Mouse (Mus musculus) macrophage (primary cell): Measurements from ENCODE around the gene Cplx3. TPM values are rescaled to one million over a fixed set of nuclear protein-coding genes. Genes with fewer than 3 reads are reported as not detected.

Source experiments
- H3K27ac ChIP-seq: fragments of 350-480 bp; formaldehyde crosslinking; 2 replicates; pipeline ENCODE4 v1.9.0; 2021
- H3K36me3 ChIP-seq: fragments of 350-480 bp; formaldehyde crosslinking; 2 replicates; pipeline ENCODE4 v1.9.0; 2021; ENCODE audit errors: inconsistent target
- H3K4me3 ChIP-seq: fragments of 350-480 bp; formaldehyde crosslinking; 2 replicates; pipeline ENCODE4 v1.9.0; 2021; ENCODE audit errors: inconsistent target
- H3K79me2 ChIP-seq: fragments of 350-480 bp; formaldehyde crosslinking; 2 replicates; pipeline ENCODE4 v1.9.0; 2021; ENCODE audit errors: inconsistent target
- WGBS: methylation state at CpG from one replicate; pipeline ENCODE4 v1.1.7; 2026; ENCODE audit warnings: inconsistent platforms; ENCODE audit not compliant: missing documents; 5-methylcytosine and 5-hydroxymethylcytosine counted together
- polyA plus RNA-seq: library from polyadenylated mRNA; stranded (reverse); fragments of 250-400 nt; gene quantifications from 3 replicates; pipeline ENCODE4 v1.2.4, GENCODE M21; 2018; ENCODE audit warnings: inconsistent platforms

The Cplx3 gene
- polyA plus RNA-seq, 1 experiment from 2014 or later, result not detected

DNA sequence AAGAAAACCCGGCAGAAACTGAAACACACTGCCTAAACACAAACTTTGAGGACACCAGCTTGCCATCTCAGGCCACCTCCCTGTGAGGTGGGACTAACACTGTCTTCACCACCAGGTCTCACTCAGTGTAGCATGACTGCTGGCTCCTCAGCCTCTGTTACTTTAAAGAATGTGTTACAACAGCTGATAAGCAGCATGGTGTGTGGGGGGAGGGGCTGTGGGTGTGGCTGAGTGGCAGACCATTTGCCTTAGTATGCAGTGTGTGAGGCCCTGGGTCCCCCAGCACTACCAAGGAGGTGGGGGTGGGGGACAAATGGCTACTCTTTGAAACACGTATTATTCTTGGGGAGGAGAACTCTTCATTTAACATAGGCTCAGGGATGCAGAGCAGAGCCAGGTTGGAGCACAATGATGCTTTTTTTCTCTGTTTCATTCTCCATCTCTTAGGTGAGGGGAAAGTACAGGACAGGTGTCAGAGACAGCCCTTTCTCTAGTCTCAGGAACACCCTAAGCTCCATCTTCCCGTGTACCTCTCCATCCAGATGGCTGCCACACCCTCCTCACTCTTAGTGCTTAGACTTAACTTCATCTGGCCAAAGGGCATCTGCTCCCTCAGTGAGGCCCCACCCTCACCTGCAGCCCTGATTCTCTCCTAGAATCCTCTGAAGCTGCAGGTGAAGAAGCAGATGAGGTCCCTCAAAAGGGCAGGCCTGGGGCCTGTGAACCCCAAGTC, 5.3 kb downstream of the Cplx3 start:
- Histone ChIP-seq H3K4me3 (no peak overlapping the region), H3K27ac (no peak overlapping the region), H3K79me2 (no peaks in the 10 kb centered on the region), H3K36me3 (no peaks in the 10 kb centered on the region)
- 39% methylated on average over 3 of the region's 3 CpGs for WGBS

- H3K79me2 ChIP-seq, result no peaks in the 10 kb centered on the region
- 83% methylated on average over 6 of the region's 8 CpGs for WGBS
- no peak overlapping the region for H3K4me3 ChIP-seq
- H3K36me3 ChIP-seq, result peaks cover 15% of the 10 kb centered on the region
- no peak overlapping the region for H3K27ac ChIP-seq
Observed at GRCm38 (mm10) chr9:57598851-57599563, 7.1 kb downstream of the Cplx3 start.

DNA sequence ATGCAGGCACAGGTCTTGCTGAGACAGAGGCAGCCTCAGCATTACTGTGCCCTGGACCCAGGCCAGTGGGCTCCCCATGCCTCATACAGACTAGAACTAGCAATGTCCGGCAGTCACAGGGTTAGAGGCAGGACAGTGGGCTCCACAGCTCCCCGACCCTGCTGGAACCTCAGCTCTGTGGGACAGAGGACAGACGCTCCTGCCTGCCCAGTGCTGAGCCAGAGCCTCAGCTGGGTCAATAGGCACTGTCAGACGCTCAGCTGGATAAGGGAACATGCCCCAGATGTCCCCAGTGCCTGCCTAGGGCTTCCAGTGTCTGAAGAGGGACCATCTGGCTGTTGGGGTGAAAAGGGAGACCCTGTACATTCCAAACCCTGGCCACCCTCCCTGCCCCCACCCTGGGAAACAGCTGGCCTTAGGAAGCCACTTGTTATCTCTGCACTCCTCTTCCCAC, 8.1 kb downstream of the Cplx3 start:
- Histone ChIP-seq H3K36me3 (peaks cover 25% of the 10 kb centered on the region), H3K79me2 (no peaks in the 10 kb centered on the region), H3K27ac (no peak overlapping the region), H3K4me3 (no peak overlapping the region)
- 72% methylated on average over 4 of the region's 4 CpGs for WGBS

DNA sequence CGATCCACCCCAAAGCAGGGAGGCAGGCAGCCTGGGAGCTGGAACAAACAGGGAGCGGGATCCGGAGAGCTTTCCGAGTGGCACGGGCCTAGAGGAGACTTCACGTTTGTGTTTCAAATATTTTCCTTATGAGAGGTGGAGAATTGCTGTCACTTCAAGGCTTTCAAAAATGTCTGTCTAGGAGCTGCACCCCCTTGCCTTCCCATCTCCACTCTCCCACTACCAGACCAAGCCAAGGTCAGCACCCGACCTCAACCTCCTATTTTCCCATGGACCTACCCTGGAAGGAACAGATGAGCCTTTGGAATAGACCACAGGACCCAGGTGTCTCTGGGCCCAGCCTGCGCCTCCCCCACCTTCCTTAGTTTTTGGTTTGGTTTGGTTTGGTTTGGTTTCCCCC, 8.8 kb downstream of the Cplx3 start:
- Histone ChIP-seq H3K27ac (no peak overlapping the region), H3K36me3 (peaks cover 32% of the 10 kb centered on the region), H3K79me2 (no peaks in the 10 kb centered on the region), H3K4me3 (no peak overlapping the region)
- 89% methylated on average over 6 of the region's 8 CpGs for WGBS

GRCm38 (mm10) chr9:57594174-57594509, 11.9 kb downstream of the Cplx3 start:
- Histone ChIP-seq H3K36me3 (peaks cover 40% of the 10 kb centered on the region), H3K79me2 (no peaks in the 10 kb centered on the region), H3K4me3 (no peak overlapping the region), H3K27ac (no peak overlapping the region)
- WGBS, result 93% methylated on average over 9 of the region's 9 CpGs

DNA sequence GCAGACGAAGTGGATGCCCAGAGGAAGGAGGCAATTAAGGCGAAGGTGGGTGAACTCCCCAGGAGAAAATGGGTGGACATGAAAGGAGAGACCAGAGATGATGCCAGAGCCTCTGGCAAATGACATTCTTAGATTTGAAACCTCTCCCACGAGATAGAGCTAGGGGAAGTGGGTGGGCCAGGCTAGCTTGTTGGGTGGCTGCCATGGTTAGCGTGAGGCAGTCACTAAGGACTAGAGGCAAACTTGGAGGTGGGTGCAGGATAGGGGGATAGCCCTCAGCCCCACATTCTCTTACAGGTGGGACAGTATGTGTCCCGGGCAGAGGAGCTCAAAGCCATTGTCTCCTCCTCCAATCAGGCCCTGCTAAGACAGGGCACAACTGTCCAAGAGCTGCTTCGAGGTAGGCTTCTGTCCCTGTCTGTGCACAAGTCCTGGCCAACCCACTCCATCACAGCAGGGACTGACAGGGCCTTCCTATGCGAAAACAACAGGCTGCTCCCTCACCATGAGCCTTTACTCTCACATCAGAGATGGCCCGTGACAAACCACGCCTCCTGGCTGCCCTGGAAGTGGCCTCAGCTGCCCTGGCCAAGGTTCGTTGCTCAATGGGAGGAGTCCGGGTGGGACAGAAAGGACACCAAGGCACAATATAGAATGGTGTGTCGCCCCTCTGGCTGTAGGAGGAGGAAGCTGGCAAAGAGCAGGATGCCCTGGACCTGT, 12.5 kb downstream of the Cplx3 start:
- WGBS, result 91% methylated on average over 12 of the region's 12 CpGs
- H3K27ac ChIP-seq, result no peak overlapping the region
- peaks cover 40% of the 10 kb centered on the region for H3K36me3 ChIP-seq
- no peak overlapping the region for H3K4me3 ChIP-seq
- H3K79me2 ChIP-seq, result no peaks in the 10 kb centered on the region

GRCm38 (mm10) chr9:57590726-57591125, 15.4 kb downstream of the Cplx3 start:
- Histone ChIP-seq H3K4me3 (no peak overlapping the region), H3K27ac (no peak overlapping the region), H3K36me3 (peaks cover 61% of the 10 kb centered on the region), H3K79me2 (no peaks in the 10 kb centered on the region)
- WGBS, result 88% methylated on average over 5 of the region's 5 CpGs

DNA sequence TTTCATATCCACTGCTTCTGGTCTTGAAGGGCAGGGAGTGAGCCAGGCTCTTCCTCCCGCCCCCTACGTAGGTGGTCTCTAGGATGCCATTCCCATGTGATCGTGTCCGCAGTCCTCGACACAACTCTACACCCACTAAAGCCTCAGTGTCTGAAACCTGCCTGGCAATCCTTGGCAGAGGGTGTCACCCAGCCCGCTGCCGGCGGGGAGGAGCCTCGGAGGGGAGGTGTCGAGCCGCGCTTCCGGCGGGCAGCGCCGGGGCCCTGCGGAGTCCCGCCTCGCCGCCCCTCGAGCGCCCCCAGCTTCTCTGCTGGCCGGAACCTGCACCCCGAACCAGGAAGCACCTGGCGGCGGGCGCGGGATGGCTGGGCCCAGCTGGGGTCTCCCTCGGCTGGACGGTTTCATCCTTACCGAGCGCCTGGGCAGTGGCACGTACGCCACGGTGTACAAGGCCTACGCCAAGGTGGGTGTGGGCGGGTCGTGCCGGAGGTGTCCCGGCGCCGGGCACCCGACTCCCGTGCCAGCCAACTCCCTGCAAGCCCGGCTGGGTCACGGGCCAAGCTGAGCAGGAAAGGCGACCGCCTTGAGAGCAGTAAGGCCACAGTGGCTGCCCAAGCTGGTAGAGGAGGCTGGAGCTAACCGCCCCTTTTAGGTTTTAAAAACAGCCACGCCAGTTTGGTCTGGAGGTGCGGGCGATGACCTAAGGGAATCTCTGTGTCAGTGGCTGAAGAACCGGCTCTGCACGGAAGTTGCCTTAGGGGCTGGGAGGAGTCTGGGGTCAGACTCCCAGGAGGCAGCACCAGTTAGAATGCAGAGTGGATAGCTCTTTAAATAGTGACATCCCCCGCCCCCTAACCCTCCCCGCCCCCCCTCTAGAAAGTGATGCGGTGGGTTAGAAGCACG, 16.6 kb downstream of the Cplx3 start, which contains the start of gene Ulk3:
TSS of gene Ulk3 (plus strand) at position 229 of the 903 bp plus-strand sequence.
- Histone ChIP-seq H3K4me3 (peak within 1 kb of the TSS; percentile 39), H3K36me3 (peaks cover 51% of the 10 kb centered on the region), H3K79me2 (no peaks in the 10 kb centered on the region), H3K27ac (no peak within 1 kb of the TSS)
- 1% methylated on average over 55 of the region's 58 CpGs for WGBS

DNA sequence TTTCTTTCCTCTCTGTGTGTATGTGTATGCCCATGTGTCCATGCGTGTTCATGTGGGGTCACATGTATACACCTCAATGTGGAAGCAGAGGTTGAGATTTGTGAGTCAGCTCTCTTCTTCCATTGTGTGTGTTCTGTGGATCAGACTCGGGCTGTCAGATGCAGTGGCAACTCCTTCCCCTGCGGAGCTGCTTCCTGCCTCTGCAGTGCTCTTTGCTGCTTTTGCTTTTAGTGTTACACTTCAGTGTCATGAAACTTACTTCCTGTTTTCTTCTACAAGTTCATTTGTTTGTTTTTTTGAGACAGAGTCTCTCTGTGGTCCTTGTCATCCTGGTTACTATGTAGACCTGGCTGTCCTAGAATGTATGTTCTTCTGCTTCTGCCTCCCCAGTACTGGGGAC, 21.1 kb downstream of the Cplx3 start:
- 80% methylated on average over 3 of the region's 3 CpGs for WGBS
- no peak overlapping the region for H3K4me3 ChIP-seq
- peaks cover 65% of the 10 kb centered on the region for H3K36me3 ChIP-seq
- no peak overlapping the region for H3K27ac ChIP-seq
- H3K79me2 ChIP-seq, result no peaks in the 10 kb centered on the region

- Histone ChIP-seq H3K4me3 (no peak overlapping the region), H3K27ac (peak overlapping the region; percentile 21; the same call in 1 of the 2 replicates), H3K36me3 (peaks cover 66% of the 10 kb centered on the region)
Observed at GRCm38 (mm10) chr9:57577144-57577849, 28.8 kb downstream of the Cplx3 start.

DNA sequence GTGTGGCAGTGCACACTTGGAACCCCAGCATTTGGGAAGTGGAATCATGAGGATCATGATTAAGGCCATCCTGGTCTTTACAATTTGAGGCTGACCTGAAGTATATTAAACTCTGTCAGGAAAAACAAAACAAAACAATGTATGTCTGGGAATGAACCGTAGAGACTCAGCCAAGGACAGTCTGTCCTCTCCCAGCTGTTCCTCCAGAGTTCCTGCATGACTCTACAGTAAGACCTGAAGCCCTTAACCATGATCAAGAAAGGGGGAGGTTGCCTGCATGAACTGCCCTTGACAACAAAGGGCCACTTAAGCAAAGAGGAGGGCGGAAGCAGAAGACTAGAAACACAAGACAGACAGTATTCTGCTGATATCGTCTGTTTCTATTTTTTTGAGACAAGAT, 30.5 kb downstream of the Cplx3 start:
- H3K79me2 ChIP-seq, result peaks cover 65% of the 10 kb centered on the region
- no peak overlapping the region for H3K27ac ChIP-seq
- peaks cover 60% of the 10 kb centered on the region for H3K36me3 ChIP-seq
- 97% methylated on average over 3 of the region's 3 CpGs for WGBS
- no peak overlapping the region for H3K4me3 ChIP-seq

More at GRCm38 (mm10) chr9:57577144-57577849, 28.8 kb downstream of the Cplx3 start:
- H3K79me2 ChIP-seq, result peaks cover 48% of the 10 kb centered on the region; the same call in 1 of the 2 replicates
- 31% methylated on average over 6 of the region's 6 CpGs for WGBS

- Histone ChIP-seq H3K36me3 (peaks cover 60% of the 10 kb centered on the region), H3K79me2 (peaks cover 77% of the 10 kb centered on the region), H3K27ac (no peak overlapping the region), H3K4me3 (no peak overlapping the region)
Observed at GRCm38 (mm10) chr9:57574397-57574796, 31.7 kb downstream of the Cplx3 start.

- no peak overlapping the region for H3K4me3 ChIP-seq
- H3K36me3 ChIP-seq, result peaks cover 58% of the 10 kb centered on the region
- whole genome bisulfite sequencing, result 100% methylated on average over 5 of the region's 6 CpGs
- peaks cover 100% of the 10 kb centered on the region for H3K79me2 ChIP-seq
- no peak overlapping the region for H3K27ac ChIP-seq
Observed at GRCm38 (mm10) chr9:57568500-57568899, 37.6 kb downstream of the Cplx3 start.
